Mouse (Mus musculus): Measurements from ENCODE around the gene Olfr608.

- no peak for TF ChIP-seq CTCF (IDR thresholded peaks at IDR 0.05; ENCODE audit: control insufficient read depth, insufficient read depth, insufficient replicate concordance, low read depth, low read length)
- no peak for TF ChIP-seq POLR2A (IDR thresholded peaks at IDR 0.05; ENCODE audit: control insufficient read depth, low read depth, low read length)
Measured at GRCm38 (mm10) chr7:103448746-103449145, 20.9 kb upstream of the Olfr608 start, which contains the start of gene Olfr606.
